ENCODE assay signal across 18 mouse cellular contexts in the genomic region with DNA sequence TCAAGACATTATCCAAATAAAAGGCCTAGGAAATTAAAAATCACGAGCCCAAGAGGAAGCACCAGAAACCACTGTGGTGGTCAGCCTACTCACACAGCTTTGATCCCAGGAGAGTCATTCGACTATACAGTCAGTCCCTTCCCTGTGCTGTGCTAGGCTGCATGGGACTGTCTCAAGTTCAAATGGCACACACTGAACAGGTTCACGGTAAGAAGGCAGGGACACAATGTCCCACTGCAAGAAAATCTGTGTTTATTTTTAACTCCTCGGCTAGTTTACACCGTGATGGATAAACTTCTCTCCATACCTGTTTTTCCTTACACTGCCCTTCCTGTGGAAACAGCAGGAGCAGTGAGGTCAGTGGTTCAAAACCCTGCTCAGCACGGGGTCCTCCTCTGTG.
DNase-seq lines count a peak whose midpoint lies in the region; ATAC-seq and TF ChIP-seq lines count a peak whose summit lies in the region.
"Had no signal": no experiment of that assay in that cellular context is flagged by ENCODE, and none has a peak within 500 bp of the region (broad histone marks: within the 10 kb centered on the region; RNA-seq: fewer than 3 reads in every experiment).

No protein-coding gene starts in this region.

- no peaks in the 10 kb centered on the region for H3K27me3 ChIP-seq in spleen, adult 2 months (ENCODE audit: control insufficient read depth, insufficient read depth, low read length)
- H3K27me3 ChIP-seq in liver, embryonic 13.5 days = no peaks in the 10 kb centered on the region
- H3K27me3 ChIP-seq: heart, embryonic 13.5 days; neural tube, embryonic 13.5 days had no signal

- H3K27ac ChIP-seq in spleen, adult 2 months (ENCODE audit: insufficient read depth, low read length) = peak overlapping the region; percentile 44; the same call in 1 of the 2 replicates
- H3K27ac ChIP-seq in liver, embryonic 13.5 days = no peak overlapping the region
- H3K27ac ChIP-seq: heart, embryonic 13.5 days; neural tube, embryonic 13.5 days had no signal

- ATAC-seq in liver, embryonic 13.5 days (ENCODE audit: low read depth) = no peak
- ATAC-seq in inflammation-experienced regulatory T-cells, adult 6 months = no peak

- WGBS in spleen, adult 2 months = 21% methylated on average over 6 of the region's 6 CpGs
- 48% methylated on average over 6 of the region's 6 CpGs for WGBS in liver, embryonic 13.5 days (ENCODE audit: insufficient replicate concordance)

- TF ChIP-seq POLR2A in spleen, adult 2 months (IDR thresholded peaks at IDR 0.05; ENCODE audit: low read depth, low read length) = no peak

- H3K9me3 ChIP-seq in liver, embryonic 13.5 days (replicated peaks) = no peaks in the 10 kb centered on the region
- H3K9me3 ChIP-seq: G1E; heart, embryonic 13.5 days; neural tube, embryonic 13.5 days had no signal

- peaks cover 15% of the 10 kb centered on the region; the same call in 1 of the 2 replicates for H3K4me1 ChIP-seq in spleen, adult 2 months (ENCODE audit: control insufficient read depth, insufficient read depth, insufficient read length)
- peaks cover 42% of the 10 kb centered on the region for H3K4me1 ChIP-seq in liver, embryonic 13.5 days (replicated peaks)
- H3K4me1 ChIP-seq: neural tube, embryonic 13.5 days had no signal

- H3K4me3 ChIP-seq in spleen, adult 2 months (ENCODE audit: extremely low read depth, insufficient read depth, insufficient read length) = no peak overlapping the region
- H3K4me3 ChIP-seq in liver, embryonic 13.5 days (replicated peaks) = 0 out of 2 replicates have a peak overlapping the region, but pooled peaks have one; percentile 65
- H3K4me3 ChIP-seq: heart, embryonic 13.5 days; neural tube, embryonic 13.5 days had no signal

- peak overlapping the region; percentile 46; the same call in 1 of the 2 replicates for H3K9ac ChIP-seq in liver, embryonic 13.5 days
- H3K9ac ChIP-seq: heart, embryonic 13.5 days; neural tube, embryonic 13.5 days had no signal

- H3K4me2 ChIP-seq in liver, embryonic 13.5 days = peak overlapping the region; percentile 73
- H3K4me2 ChIP-seq: heart, embryonic 13.5 days; midbrain, embryonic 11.5 days; neural tube, embryonic 13.5 days had no signal

- no peak for TF ChIP-seq CTCF in spleen, adult 2 months (IDR thresholded peaks at IDR 0.05; ENCODE audit: extremely low read depth, insufficient read depth, insufficient read length, insufficient replicate concordance)

- H3K36me3 ChIP-seq in spleen, adult 2 months (ENCODE audit: control insufficient read depth, insufficient read depth, low read length) = peaks cover 2% of the 10 kb centered on the region; the same call in 1 of the 2 replicates
- H3K36me3 ChIP-seq in liver, embryonic 13.5 days = no peaks in the 10 kb centered on the region
- H3K36me3 ChIP-seq: heart, embryonic 13.5 days; neural tube, embryonic 13.5 days had no signal

- DNase-seq in gastrocnemius, adult 18-20 months (ENCODE audit: low spot score) = peak; percentile 68
- DNase-seq in gastrocnemius, postnatal 4 days (ENCODE audit: low spot score in 2 of 2) = no peak
- no peak for DNase-seq in spleen, adult 2 months (ENCODE audit: low read depth in 1 of 2, low spot score in 2 of 2)
- no peak for DNase-seq in spleen, postnatal 36 days (ENCODE audit: low spot score in 2 of 2)
- no peak for DNase-seq in liver, embryonic 13.5 days
- no peak for DNase-seq in lung, postnatal 10 days
- DNase-seq in spleen, adult 18-20 months = no peak
- DNase-seq: adrenal gland, postnatal 10 days; cerebellum, adult 2 months; gastrocnemius, postnatal 25 days; kidney, adult 9 months; kidney, postnatal 36 days; right cerebral cortex, postnatal 14 days had no signal
